Mouse (Mus musculus): ENCODE data around the gene Dennd1c.

The Dennd1c gene

GRCm38 (mm10) chr17:57078336-57078735 lies at the start of gene Dennd1c:
Dennd1c (minus strand) TSS chr17:57078514.
- no peak for DNase-seq (ENCODE audit: low read depth)

DNA sequence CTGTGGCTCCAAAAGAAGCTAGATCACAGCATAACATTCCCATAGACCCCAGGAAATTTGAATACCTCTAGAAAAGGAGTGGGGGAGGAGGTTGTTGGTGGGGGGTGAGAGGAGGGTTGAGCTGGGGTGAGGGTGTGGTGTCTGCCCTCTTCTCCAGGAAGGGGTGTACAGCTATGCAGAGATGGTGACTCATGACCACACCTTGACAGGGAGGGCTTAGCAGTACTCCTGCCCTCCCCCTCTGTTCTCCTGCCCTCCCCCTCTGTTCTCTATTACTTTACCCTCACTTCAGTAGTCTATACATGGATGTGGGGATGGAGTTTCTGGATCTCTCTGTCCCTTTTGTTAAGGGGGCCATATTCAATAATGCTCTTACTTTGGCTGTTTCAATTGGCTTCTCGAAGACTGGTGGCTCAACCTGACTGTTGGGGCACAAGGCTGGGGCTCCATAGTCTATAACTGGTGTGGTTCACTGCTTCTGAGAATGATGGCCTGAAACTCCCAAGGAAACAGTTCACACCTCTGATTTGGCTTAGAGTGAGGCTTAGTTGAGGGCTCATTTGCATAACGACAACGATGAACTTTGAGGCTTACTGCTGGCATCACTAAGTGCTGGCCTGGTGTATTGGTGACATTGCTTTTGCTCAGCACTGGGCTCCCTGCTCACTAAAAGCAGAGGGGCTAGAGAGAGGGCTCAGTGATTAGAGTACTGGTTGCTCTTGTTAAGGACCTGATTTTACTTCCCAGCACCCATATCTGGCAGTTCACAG lies 47.7 kb upstream of the Dennd1c start:
- DNase-seq (ENCODE audit: low read depth): no peak

DNA sequence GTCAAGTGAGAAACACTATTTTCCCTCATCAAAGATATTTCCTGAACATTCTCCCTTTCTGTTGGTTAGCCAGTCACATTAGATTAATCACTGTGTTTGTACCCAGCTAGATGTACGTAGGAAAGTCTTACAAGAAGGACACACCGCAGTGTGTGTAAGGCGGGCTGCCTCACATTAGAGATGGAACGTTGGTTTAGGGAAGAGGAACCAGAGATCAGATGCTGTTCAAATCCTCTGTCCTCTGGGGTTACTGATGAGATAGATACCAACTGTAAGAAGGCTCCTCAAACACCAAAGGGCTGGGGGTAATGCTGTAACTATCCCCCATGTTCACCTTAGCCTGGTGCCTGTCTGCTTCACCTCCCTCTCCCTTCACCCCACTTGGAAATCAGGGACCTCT lies 46.5 kb upstream of the Dennd1c start:
- DNase-seq (ENCODE audit: low read depth): no peak

DNA sequence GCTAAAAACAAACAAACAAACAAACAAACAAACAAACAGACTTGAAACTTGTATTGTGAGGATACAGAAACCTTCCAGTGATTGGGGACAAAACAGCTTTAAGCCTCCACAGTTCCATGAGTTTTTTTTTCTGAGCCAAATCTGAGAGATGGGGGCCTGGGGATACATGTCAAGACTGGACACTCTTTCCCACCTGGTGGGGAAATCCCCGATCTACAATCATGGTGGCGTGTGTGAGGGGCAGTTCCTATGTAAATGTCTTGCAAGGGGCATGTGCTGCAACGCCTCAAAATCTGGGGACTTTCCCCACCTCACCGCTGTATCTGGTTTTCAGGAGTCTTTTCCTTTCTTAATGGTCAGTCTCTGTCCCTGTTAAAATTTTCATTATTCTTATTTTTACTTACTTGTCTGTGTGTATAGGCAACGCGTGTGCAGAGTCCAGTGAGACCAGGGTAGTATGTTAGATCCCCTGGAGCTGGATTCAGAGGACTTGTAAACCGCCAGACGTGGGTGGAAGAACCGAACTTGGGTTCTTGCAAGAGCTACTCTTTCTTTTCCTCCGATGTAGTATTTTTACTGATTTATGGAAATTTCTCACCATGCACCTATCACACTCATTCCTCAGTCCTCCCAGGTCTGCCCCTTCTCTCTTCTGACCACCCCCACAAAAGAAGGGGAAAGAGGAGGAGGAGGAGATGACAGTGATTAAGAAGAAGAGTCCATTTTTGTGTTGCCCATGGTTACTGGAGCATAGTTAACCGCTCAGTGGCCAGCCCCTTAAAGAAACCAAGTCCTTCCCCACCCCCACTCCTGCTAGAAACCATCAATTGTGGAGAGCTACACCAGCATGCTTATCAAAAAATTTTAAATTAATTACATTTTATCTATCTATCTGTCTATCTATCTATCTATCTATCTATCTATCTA lies 45.1 kb upstream of the Dennd1c start:
- DNase-seq (ENCODE audit: low read depth): no peak

- no peak for DNase-seq (ENCODE audit: low read depth)
Measured at GRCm38 (mm10) chr17:57121856-57122255, 43.5 kb upstream of the Dennd1c start.

GRCm38 (mm10) chr17:57118524-57119349 lies 40.4 kb upstream of the Dennd1c start:
- no peak for DNase-seq (ENCODE audit: low read depth)

- no peak for DNase-seq (ENCODE audit: low read depth)
Measured at GRCm38 (mm10) chr17:57116801-57117200, 38.5 kb upstream of the Dennd1c start.

GRCm38 (mm10) chr17:57112768-57113474 lies 34.6 kb upstream of the Dennd1c start:
- peak; percentile 27 for DNase-seq (ENCODE audit: low read depth)

DNA sequence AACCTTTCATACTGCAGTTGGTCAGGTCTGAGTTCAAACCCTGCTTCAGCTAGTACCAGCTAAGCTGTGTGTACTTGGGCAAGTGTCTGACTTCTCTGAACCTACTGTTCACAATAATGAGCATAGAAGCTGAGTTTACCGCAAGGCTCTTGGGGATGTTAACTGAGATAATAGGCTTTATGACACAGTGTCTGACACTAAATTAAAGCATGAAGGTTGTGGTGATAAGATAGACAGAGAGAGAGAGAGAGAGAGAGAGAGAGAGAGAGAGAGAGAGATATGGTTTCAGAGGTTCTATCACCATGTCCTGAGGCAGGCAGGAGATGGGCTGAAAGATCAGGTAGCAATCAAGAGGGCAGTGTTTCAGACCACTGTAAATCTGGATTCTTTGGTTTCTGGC lies 31.7 kb upstream of the Dennd1c start:
- no peak for DNase-seq (ENCODE audit: low read depth)

DNA sequence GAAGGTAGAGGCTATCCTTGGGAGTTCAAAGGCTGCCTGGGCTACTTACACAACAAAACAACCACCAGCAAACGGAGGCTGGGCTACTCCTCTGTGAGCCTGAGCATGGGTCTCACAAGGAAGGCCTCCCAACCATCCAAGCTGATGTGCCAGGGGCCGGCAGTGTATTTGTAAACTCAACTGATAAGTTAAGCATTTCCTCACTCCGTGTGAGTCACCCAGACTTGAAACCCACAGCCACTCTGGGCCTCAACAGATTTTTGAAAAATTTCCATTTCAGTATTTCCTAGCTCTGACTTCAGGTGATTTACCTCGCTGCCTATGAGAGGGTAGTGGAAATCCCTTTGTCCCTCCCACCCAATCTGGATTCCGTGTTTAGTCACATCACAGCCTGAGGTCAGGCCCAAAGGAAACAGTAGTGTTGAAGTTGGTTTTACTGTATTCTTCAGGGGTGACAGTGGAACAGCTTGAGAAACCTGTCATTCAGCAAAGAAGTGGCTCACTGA lies 30.4 kb upstream of the Dennd1c start:
- DNase-seq (ENCODE audit: low read depth): peak; percentile 82

GRCm38 (mm10) chr17:57108040-57108665 lies 29.8 kb upstream of the Dennd1c start:
- DNase-seq (ENCODE audit: low read depth): no peak

DNA sequence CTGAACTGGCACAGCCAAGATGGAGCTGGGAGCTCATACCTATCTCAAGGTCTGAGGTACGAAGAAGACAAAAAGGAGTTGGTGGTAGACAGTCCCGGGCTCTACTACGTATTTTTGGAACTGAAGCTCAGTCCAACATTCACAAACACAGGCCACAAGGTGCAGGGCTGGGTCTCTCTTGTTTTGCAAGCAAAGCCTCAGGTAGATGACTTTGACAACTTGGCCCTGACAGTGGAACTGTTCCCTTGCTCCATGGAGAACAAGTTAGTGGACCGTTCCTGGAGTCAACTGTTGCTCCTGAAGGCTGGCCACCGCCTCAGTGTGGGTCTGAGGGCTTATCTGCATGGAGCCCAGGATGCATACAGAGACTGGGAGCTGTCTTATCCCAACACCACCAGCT lies 28.8 kb upstream of the Dennd1c start:
- no peak for DNase-seq (ENCODE audit: low read depth)

GRCm38 (mm10) chr17:57106035-57106368 lies 27.7 kb upstream of the Dennd1c start:
- no peak for DNase-seq (ENCODE audit: low read depth)

DNA sequence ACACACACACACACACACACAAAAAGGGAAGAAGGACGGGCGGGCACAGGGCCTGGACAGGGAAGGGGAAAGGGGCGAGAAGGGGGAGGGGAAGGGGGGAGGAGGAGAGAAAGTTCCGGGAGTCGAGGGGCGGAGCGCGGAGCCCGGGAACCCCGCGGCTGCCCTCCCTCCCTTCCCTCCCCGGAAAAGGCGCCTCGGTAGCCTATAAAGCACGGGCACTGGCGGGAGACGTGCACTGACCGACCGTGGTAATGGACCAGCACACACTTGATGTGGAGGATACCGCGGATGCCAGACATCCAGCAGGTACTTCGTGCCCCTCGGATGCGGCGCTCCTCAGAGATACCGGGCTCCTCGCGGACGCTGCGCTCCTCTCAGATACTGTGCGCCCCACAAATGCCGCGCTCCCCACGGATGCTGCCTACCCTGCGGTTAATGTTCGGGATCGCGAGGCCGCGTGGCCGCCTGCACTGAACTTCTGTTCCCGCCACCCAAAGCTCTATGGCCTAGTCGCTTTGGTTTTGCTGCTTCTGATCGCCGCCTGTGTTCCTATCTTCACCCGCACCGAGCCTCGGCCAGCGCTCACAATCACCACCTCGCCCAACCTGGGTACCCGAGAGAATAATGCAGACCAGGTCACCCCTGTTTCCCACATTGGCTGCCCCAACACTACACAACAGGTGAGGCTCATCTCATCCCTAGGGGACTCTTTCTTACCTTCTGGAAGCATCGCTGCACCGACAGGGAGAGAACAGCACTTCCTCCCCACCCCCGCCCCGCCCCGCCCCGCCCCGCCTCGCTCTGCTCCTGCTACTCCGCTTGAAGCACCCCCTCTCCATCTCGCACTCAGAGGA lies 27.1 kb upstream of the Dennd1c start, which contains the start of gene Tnfsf9:
Gene Tnfsf9, plus strand, starts transcription at position 145 of the 854 bp plus-strand sequence.
- DNase-seq (ENCODE audit: low read depth): peak; percentile 90

- DNase-seq (ENCODE audit: low read depth): peak; percentile 45
Measured at GRCm38 (mm10) chr17:57104496-57104895, 26.2 kb upstream of the Dennd1c start.

- peak; percentile 63 for DNase-seq (ENCODE audit: low read depth)
Measured at GRCm38 (mm10) chr17:57102276-57102675, 24.0 kb upstream of the Dennd1c start.

DNA sequence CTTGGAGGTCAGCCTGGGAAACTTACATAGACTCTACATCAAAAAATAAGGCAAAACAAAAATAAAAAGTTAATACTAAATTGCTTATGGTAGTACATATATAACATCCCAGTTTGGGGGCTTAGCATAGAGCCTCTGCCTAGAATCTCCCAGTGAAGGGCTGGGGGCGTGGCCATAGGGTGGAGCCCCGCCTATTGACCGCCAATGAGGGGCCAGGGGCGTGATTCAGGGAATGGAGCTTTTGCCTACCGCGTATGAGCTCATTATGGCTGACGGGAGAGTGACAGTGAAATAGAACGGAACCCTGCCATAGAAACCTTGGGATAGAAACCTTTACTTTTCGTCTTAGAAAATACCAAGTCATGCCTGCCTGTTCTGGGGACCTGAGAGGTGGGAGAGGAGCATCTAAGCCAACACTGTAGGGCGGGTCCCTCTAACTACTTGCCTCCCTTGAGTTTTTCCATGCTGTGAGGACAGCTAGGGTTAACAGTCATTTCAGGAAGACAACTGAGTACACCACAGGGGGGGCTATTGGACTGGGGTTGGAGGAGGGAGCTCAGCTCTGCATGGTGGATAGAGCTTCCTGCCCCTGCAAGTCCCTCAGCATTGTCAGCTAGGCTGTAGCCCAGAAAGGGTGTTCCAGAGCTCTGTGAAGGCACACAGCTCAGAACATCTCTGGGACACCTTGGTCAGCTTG lies 21.5 kb upstream of the Dennd1c start:
- no peak for DNase-seq (ENCODE audit: low read depth)

DNA sequence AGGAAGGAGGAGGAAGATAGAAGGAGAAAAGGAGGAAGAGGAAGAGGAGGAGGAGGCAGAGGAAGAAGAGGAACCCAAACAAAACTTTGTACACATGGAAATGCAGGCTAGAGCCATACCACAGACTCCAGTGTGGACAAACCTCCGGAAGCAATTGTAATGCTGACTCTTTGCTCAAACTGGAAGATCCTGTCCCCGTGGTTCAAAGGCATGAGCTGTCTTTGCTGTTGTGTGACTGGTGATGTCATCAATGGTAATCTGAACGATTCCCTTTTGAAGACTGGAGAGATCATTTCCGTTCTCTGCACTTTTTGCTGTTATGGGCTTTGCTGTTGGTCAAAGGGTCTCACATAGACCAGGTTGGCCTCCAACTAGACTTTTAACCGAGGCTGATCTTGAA lies 20.0 kb upstream of the Dennd1c start:
- DNase-seq (ENCODE audit: low read depth): no peak

DNA sequence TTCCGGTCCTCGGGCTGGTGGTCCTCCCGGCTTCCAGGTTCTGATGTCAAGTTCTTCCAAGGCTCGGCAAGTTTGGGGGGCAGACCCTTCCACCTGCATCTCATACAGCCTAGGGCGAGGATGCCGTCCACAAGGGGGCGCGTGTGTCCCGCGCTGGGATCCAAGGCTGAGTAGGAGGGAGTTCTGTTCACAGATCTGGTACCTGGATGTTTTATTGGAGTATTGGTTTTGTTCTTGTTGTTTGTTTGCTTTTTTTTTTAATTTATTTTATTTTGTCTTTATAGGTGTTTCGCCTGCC lies 18.3 kb upstream of the Dennd1c start:
- DNase-seq (ENCODE audit: low read depth): peak; percentile 91

Measured in NIH3T3 (cell line).